Mouse (Mus musculus) bone marrow, adult 2 months (tissue): Measurements from ENCODE around the gene Tnn.

Experiments used
- CTCF ChIP-seq: fragments of 200-500 bp; IDR thresholded peaks from 2 replicates; pipeline ENCODE4 v1.5.1; 2011; ENCODE audit warnings: low read length, control low read depth; ENCODE audit not compliant: control insufficient read depth, insufficient read depth
- POLR2A ChIP-seq: fragments of 200-500 bp; IDR thresholded peaks from 2 replicates; pipeline ENCODE4 v1.6.1; 2011; ENCODE audit warnings: low read depth, mild to moderate bottlenecking, control low read depth, low read length, borderline replicate concordance; ENCODE audit not compliant: control insufficient read depth

DNA sequence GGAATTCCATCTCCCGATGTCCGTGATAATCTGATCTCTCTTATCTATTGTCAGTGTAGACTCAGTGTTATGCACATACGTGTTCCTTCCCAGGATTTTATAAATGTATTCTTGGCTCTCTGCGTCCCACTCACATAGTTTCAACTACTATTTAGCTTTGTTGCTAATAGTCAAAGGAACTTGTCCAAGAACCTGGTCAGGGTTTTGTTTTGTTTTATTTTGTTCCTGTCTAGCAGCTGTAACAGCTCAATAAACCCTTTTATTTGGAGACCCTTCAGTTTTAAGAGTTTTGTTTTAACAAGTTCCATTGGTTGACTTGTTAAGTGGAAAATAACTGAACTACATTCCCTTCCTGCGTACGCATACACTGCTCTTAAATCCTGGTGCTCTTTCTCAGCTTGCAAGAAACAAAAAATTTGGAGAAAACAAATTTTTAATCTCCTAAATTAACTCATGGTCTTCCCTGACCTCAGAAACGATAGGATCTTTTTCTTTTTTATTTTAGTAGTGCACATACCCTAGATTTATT lies 17.0 kb downstream of the Tnn start:
- TF ChIP-seq CTCF (no peak), POLR2A (no peak)
